Mouse (Mus musculus): ENCODE measurements around the gene Ccdc58. TPM values are rescaled to one million over a fixed set of nuclear protein-coding genes. Genes with fewer than 3 reads are reported as not detected.
"Not testable (repeated sequence)": the region's sequence is repeated elsewhere in the genome, so short reads cannot be mapped to it uniquely, and the experiment has no call there.

The Ccdc58 gene
- total RNA-seq (2021), result 10 to 100 TPM; 19.0 to 21.1 TPM

GRCm38 (mm10) chr16:36071450-36072379 is at the start of gene Ccdc58, which contains the start of gene Fam162a:
Ccdc58 (plus strand) TSS chr16:36071685.
Fam162a (minus strand) TSS chr16:36071594.
- peak; percentile 94 for DNase-seq
- intact Hi-C loops (cut with DNase I), result no loop called here

DNA sequence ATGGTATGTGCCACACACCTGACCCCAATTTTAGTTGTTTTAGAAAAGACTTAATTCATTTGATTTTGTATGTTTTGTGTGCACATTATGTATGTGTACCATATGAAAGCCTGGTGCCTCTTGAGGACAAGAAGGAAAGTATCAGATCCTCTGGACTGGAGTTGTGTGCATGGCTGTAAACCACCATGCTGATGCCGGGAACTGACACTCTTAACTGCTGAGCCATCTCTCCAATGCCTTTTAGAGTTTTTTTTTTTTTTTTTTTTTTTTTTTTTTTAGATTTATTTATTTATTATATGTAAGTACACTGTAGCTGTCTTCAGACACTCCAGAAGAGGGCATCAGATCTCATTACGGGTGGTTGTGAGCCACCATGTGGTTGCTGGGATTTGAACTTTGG is 43.4 kb upstream of the Ccdc58 start:
- DNase-seq; intact Hi-C loops (cut with DNase I): not testable (repeated sequence)

GRCm38 (mm10) chr16:36040640-36041624 is 30.6 kb upstream of the Ccdc58 start, which contains the start of gene Wdr5b:
Wdr5b (plus strand) TSS chr16:36041190.
- intact Hi-C loops (cut with DNase I), result no loop called here
- peak; percentile 91 for DNase-seq

DNA sequence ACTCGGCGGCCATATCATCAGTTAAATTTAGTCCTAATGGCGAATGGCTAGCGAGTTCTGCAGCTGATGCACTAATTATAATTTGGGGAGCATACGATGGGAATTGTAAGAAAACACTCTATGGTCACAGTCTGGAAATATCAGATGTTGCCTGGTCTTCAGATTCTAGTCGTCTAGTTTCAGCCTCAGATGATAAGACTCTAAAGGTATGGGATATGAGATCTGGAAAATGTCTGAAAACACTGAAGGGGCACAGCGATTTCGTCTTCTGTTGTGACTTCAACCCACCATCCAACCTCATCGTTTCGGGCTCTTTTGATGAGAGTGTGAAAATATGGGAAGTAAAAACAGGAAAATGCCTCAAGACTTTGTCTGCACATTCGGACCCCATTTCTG is 29.9 kb upstream of the Ccdc58 start:
- intact Hi-C loops (cut with DNase I), result no loop called here
- DNase-seq, result no peak

DNA sequence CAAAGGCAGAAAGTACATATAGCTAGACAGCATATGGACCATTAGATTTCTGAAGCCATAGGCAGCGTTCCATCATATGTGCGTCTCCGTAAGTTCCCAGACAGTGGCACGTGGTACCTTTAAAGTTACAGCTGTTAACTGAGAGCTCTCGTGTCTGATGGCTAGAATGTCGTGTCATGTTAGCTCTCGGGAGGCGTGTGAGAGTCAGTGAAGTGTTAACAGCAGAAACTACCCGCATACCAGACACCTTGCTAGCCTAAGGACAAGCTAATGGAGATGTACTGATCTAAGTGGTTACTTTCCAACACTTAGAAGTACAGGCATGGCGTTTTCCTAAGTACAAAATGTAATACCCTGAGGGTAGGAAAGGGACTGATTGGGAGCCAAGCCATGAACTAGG is 28.4 kb upstream of the Ccdc58 start:
- intact Hi-C loops (cut with DNase I), result no loop called here

DNA sequence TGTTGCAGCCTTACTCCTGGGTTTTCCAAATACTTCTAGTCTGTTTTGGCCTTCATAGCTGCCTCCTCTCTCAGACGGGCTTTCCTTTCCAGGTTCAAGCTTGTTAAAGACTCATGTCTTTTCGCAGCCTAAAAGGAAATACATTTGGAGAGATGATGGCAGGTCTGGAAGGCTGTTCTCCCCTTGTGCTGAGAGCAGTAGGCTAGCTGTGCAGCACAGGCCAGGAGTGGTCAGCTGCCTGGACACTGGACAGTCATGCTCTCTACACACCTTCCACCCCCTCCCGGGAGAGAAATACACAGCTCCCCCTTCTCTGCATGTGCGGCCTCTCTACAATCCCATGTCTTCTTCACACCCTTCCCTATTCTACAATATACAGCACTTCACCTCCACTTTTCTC is 27.5 kb upstream of the Ccdc58 start:
- DNase-seq, result no peak
- intact Hi-C loops (cut with DNase I), result no loop called here

More for the DNA sequence above, 28.4 kb upstream of the Ccdc58 start:
- no peak for DNase-seq

GRCm38 (mm10) chr16:36047538-36047937 is 23.9 kb upstream of the Ccdc58 start:
- intact Hi-C loops (cut with DNase I), result no loop called here
- DNase-seq, result no peak

DNA sequence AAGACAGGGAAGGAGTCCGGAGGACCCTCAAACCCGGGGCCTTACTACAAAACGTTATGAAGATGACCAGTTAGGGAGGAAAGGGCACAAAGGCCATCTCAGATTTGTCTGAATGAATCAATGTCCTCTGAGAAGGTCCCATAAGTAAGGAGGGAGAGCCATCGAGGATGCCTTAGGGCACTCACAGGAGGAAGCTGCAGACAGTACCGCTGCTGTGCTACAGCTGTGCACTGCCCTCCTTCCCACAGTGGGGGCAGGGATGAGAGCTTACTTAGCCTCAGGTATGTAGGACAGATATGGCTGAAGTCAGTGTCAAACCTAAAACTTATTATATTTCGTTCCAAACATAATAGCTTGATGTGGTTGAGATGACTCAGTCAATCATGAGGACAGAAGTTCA is 20.0 kb upstream of the Ccdc58 start:
- intact Hi-C loops (cut with DNase I), result no loop called here
- no peak for DNase-seq

GRCm38 (mm10) chr16:36053524-36054275 is 17.8 kb upstream of the Ccdc58 start:
- DNase-seq, result no peak
- intact Hi-C loops (cut with DNase I), result no loop called here

DNA sequence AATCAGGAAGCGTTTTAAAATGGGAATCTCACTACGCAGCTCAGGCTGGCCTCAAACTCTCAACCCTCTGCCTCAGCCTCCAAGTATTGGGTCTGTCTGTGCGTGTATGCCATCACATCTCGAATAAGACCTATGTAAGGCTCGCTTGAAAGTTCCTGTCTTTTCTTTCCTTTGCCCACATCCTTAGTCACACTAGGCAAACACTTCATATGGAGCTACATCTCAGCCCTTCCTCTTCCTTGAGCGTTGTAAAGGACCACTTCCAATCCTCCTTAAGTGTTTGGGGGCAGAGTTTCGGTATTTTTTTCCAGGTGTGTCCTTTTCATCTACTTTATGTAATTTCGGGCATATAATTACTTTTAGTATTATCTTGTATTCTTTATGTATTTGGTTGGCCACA is 16.6 kb upstream of the Ccdc58 start:
- DNase-seq, result no peak
- intact Hi-C loops (cut with DNase I), result no loop called here

- intact Hi-C loops (cut with DNase I), result no loop called here
- no peak for DNase-seq
Measured at GRCm38 (mm10) chr16:36056416-36056815, 15.1 kb upstream of the Ccdc58 start.

DNA sequence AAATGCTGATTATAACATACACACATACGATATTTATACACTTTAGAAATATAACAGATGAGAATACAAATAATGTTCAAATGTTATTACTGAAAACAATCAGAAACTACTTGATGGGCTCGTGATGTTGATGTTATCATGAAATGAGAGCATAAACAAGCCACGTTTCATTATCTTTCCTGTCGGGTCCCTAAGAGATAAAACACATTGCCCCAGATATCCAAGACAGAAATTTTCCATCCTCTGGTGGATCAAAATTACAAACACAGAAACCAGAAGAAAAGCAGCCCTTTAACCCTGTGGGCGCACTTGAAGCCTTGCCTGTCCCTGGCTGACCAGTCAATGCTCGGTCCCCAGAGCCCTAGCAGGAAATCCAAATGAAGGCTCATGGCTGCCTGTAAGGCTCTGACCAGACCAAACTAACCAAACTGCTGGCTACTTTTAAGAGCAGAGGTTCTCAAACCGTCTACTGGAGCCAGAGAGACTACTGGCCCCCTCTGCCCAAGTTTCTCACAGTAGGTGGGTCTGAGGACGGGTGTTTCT is 13.5 kb upstream of the Ccdc58 start:
- no peak for DNase-seq
- intact Hi-C loops (cut with DNase I), result no loop called here

- DNase-seq; intact Hi-C loops (cut with DNase I): not testable (repeated sequence)
Measured at GRCm38 (mm10) chr16:36062534-36062933, 9.0 kb upstream of the Ccdc58 start.

- intact Hi-C loops (cut with DNase I), result no loop called here
- peak; percentile 42 for DNase-seq
Measured at GRCm38 (mm10) chr16:36063315-36063714, 8.2 kb upstream of the Ccdc58 start.

GRCm38 (mm10) chr16:36064904-36065303 is 6.6 kb upstream of the Ccdc58 start:
- no peak for DNase-seq
- intact Hi-C loops (cut with DNase I), result no loop called here

DNA sequence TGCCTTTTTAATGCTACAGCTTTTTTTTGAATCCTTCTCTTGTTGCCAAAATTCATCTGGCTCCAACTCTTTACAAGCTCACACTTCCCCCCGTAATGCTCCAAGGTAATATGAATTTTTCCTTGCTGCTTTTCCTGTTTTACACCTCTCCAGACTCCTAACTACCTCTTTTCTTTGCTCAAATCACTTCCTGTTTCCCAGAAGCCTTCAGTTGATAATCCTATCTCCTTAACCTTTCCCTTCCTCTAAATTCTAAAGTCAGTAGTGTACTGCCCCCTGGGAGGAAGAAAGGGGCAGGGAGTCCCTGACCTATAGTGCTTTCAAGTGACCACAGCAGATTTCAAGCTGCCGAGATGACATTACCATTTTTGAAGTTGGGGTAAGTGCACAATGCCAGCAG is 3.8 kb upstream of the Ccdc58 start:
- intact Hi-C loops (cut with DNase I), result no loop called here
- no peak for DNase-seq

- no peak for DNase-seq
- intact Hi-C loops (cut with DNase I), result no loop called here
Measured at GRCm38 (mm10) chr16:36068356-36068755, 3.1 kb upstream of the Ccdc58 start.

DNA sequence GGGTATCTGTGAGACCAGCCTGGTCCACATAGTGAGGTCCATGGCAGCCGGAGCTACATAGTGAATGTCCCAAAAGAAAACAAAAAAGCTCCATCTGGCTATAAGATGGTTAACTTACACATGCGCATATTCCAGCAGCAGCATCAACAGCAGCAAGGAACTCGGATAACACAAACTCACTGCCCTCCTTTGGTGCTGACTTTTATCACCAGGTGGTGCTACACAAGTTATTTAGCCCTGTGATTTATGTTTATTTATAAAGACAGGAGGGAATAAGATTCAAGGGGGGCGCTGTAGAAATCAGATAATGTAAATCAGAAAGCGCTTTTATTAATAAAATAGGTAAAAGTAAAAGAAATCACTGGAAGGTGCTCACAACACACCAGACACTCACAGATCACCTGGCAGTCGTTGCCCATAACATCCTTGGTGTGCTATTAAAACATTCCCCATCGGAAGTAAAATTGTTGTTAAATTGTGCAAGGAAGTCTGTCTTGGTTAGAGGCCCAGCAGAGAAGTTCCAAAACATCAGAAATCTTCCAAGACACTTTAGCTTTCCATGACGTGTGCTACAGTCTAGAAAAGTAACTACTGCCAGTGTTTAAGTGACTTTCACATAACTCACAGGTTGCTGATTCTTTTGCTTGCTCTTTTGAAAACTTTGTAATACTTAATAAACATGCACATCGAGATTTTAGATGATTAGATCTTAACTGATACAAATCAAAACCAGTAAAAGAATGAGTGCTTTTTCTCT is 1.5 kb upstream of the Ccdc58 start:
- intact Hi-C loops (cut with DNase I), result no loop called here
- DNase-seq, result no peak

DNA sequence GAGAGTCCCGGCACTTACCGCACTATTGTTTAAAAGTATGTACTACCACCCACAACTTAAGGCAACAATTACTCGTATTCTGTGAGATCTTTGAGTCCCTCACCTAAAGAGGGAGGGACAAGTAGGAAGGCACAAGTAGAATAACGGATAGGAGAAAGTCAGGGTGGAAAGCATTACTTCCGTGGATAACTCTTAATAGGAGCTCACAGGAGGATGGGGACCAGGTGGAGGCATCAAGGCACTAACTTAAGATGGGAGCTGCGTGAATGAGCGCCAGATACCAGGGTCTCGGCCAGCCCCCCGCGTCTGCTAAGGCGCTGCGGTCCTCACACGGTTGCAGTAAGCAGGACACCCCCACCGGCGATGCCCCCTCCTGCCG is 425 bp upstream of the Ccdc58 start:
- DNase-seq, result no peak
- intact Hi-C loops (cut with DNase I), result no loop called here

All from left cerebral cortex, postnatal 4 days (tissue).